Mouse (Mus musculus): ENCODE measurements at regions not wholly inside any gene's neighbourhood (a gene's known extent, or its start where the extent isn't known, plus 50 kb on each side); places are given as distances from the start of the nearest gene placed in this dataset.

- TF ChIP-seq FOSL1 (IDR thresholded peaks at IDR 0.05; ENCODE audit: insufficient read depth, low read length, poor library complexity, severe bottlenecking) (no peak), CTCF (IDR thresholded peaks at IDR 0.05; ENCODE audit: control insufficient read depth, insufficient read depth, insufficient read length) (no peak), MAX (IDR thresholded peaks at IDR 0.05) (no peak), CEBPB (IDR thresholded peaks at IDR 0.05; ENCODE audit: low read depth) (no peak), USF1 (IDR thresholded peaks at IDR 0.05; ENCODE audit: low read depth) (no peak)
These were observed 199.6 kb upstream of the Klf12 start for GRCm38 (mm10) chr14:100484101-100484500.

Measured in C2C12 (cell line).